Mouse (Mus musculus): ENCODE data around the gene Gm49380. TPM values are rescaled to one million over a fixed set of nuclear protein-coding genes. Genes with fewer than 3 reads are reported as not detected.

Gm49380 gene
- polyA plus RNA-seq, 1 experiment from 2014 or later, result 0.21 TPM

DNA sequence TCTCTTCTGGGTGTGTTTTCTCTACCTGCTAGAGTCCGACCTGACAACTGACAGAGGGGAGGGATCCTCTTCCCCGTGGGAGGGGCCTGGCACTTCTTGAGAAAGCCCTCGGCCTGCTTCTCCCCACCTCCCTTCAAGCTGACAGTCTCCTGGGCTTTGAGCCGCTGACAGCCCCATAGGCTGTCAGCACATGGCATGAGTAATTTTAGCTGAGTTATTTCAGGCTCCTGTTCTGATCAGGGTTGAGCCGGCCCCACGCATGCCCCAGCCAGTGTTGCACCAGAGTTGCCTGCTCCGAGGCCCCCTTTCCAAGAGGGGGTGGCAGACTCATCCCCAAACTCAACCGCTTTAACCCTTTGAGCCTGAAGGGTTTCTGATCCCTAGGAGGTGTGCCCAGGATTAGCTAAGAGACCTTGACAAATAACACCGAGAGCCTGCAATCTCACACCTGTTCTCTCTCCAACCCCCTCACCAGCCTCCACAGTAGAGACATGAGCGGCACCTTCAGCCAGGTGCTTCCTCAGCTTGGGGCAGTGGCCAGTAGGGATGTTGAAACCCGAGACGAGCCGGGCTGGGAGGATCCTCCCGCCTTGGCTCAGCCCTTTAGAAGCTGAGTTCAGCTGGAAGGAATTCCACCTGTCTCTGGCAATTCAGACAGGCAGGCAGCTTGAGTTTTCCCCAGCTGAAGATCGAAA lies 25.4 kb downstream of the Gm49380 start:
- peaks cover 43% of the 10 kb centered on the region for H3K4me1 ChIP-seq (ENCODE audit: control insufficient read depth, insufficient read depth, low read length)
- no peak overlapping the region for H3K27ac ChIP-seq (ENCODE audit: low read length)
- no peaks in the 10 kb centered on the region for H3K36me3 ChIP-seq (ENCODE audit: control insufficient read depth, insufficient read depth, low read length)

GRCm38 (mm10) chr9:44086960-44087359 lies 26.3 kb downstream of the Gm49380 start:
- no peak overlapping the region for H3K4me3 ChIP-seq (replicated peaks; ENCODE audit: low read length)
- no peaks in the 10 kb centered on the region for H3K27me3 ChIP-seq (ENCODE audit: control insufficient read depth, insufficient read depth, low read length)
- no peak overlapping the region for H3K9ac ChIP-seq (ENCODE audit: low read length)
- no peak for ATAC-seq (ENCODE audit: insufficient read depth, low FRiP score)
- no peak overlapping the region for H3K4me2 ChIP-seq (ENCODE audit: low read depth, low read length)
- no peaks in the 10 kb centered on the region for H3K36me3 ChIP-seq (ENCODE audit: control insufficient read depth, insufficient read depth, low read length)
- H3K4me1 ChIP-seq (ENCODE audit: control insufficient read depth, insufficient read depth, low read length), result peaks cover 43% of the 10 kb centered on the region
- H3K9me3 ChIP-seq (replicated peaks; ENCODE audit: control insufficient read depth, low read length), result no peaks in the 10 kb centered on the region
- WGBS, result 52% methylated on average over 10 of the region's 10 CpGs
- H3K27ac ChIP-seq (ENCODE audit: low read length), result no peak overlapping the region

More for the DNA sequence above, 25.4 kb downstream of the Gm49380 start:
- H3K9me3 ChIP-seq (replicated peaks; ENCODE audit: control insufficient read depth, low read length), result no peaks in the 10 kb centered on the region
- peak overlapping the region; percentile 21; the same call in 1 of the 2 replicates for H3K4me2 ChIP-seq (ENCODE audit: low read depth, low read length)
- no peak for ATAC-seq (ENCODE audit: insufficient read depth, low FRiP score)
- H3K9ac ChIP-seq (ENCODE audit: low read length), result no peak overlapping the region
- H3K27me3 ChIP-seq (ENCODE audit: control insufficient read depth, insufficient read depth, low read length), result no peaks in the 10 kb centered on the region
- no peak overlapping the region for H3K4me3 ChIP-seq (replicated peaks; ENCODE audit: low read length)
- WGBS, result 11% methylated on average over 15 of the region's 15 CpGs

- 69% methylated on average over 15 of the region's 15 CpGs for WGBS
- ATAC-seq (ENCODE audit: insufficient read depth, low FRiP score), result no peak
These were observed 27.3 kb downstream of the Gm49380 start for GRCm38 (mm10) chr9:44085741-44086665.

DNA sequence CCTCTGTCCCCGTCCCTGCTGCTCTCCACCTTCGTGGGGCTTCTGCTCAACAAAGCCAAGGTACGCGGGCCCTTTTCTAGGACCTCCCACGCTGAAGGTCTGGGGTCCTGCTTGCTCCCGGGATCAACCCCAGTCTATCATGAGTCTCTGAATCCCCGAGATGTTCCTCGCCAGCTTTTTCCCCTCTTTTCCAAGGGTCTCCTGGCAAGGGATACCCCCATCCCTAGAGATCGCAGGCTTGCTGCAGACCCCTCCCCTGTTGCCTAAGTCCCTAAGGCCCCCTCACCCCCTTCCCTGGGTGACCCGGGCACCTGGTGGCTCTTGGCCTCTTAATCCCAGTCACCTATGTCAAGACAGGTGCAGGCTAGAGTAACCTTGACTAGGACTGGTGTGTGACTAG lies 28.0 kb downstream of the Gm49380 start:
- ATAC-seq (ENCODE audit: insufficient read depth, low FRiP score), result no peak
- no peak overlapping the region for H3K27ac ChIP-seq (ENCODE audit: low read length)
- 5% methylated on average over 10 of the region's 10 CpGs for WGBS
- peak overlapping the region; percentile 88 for H3K4me2 ChIP-seq (ENCODE audit: low read depth, low read length)
- H3K4me3 ChIP-seq (replicated peaks; ENCODE audit: low read length), result peak overlapping the region; percentile 52
- H3K27me3 ChIP-seq (ENCODE audit: control insufficient read depth, insufficient read depth, low read length), result no peaks in the 10 kb centered on the region
- no peaks in the 10 kb centered on the region for H3K36me3 ChIP-seq (ENCODE audit: control insufficient read depth, insufficient read depth, low read length)
- peak overlapping the region; percentile 73 for H3K9ac ChIP-seq (ENCODE audit: low read length)
- H3K9me3 ChIP-seq (replicated peaks; ENCODE audit: control insufficient read depth, low read length), result no peaks in the 10 kb centered on the region
- H3K4me1 ChIP-seq (ENCODE audit: control insufficient read depth, insufficient read depth, low read length), result peaks cover 50% of the 10 kb centered on the region

More at GRCm38 (mm10) chr9:44085741-44086665, 27.3 kb downstream of the Gm49380 start:
- H3K9ac ChIP-seq (ENCODE audit: low read length), result no peak overlapping the region
- no peak overlapping the region for H3K27ac ChIP-seq (ENCODE audit: low read length)
- no peaks in the 10 kb centered on the region for H3K27me3 ChIP-seq (ENCODE audit: control insufficient read depth, insufficient read depth, low read length)
- peak overlapping the region; percentile 52 for H3K4me3 ChIP-seq (replicated peaks; ENCODE audit: low read length)
- no peaks in the 10 kb centered on the region for H3K36me3 ChIP-seq (ENCODE audit: control insufficient read depth, insufficient read depth, low read length)
- no peaks in the 10 kb centered on the region for H3K9me3 ChIP-seq (replicated peaks; ENCODE audit: control insufficient read depth, low read length)
- H3K4me1 ChIP-seq (ENCODE audit: control insufficient read depth, insufficient read depth, low read length), result peaks cover 43% of the 10 kb centered on the region
- H3K4me2 ChIP-seq (ENCODE audit: low read depth, low read length), result peak overlapping the region; percentile 88

DNA sequence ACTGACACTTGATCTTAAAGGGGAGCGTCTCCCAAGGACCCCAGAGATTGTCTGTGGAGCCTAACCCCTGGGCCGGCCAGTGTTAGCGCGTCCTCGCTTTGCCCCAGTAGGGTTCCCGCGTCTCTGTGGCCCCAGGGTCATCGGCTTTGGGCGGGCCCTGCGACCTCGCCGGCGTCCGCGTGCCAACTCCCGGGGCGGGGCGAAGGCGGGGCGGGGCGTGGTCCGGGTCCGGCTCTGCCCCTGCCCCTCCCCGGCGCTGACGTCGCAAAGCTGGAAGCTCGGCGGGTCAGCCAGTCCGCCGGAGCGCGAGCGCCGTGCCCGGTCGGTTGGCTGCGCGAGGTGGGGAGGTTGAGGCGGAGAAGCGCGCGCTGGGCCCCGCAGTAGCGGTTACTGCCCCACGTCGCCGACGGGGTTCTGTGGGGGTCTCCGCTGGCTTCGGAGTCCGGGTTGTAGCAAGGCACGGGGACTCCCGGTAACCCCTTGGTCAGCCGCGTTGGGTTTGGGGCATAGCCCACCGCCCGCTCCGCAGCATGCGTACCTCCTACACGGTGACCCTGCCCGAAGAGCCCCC lies 28.6 kb downstream of the Gm49380 start:
- Histone ChIP-seq H3K36me3 (ENCODE audit: control insufficient read depth, insufficient read depth, low read length) (no peaks in the 10 kb centered on the region), H3K4me1 (ENCODE audit: control insufficient read depth, insufficient read depth, low read length) (peaks cover 52% of the 10 kb centered on the region), H3K9ac (ENCODE audit: low read length) (peak overlapping the region; percentile 73), H3K27ac (ENCODE audit: low read length) (no peak overlapping the region), H3K4me2 (ENCODE audit: low read depth, low read length) (peak overlapping the region; percentile 88), H3K9me3 (replicated peaks; ENCODE audit: control insufficient read depth, low read length) (no peaks in the 10 kb centered on the region), H3K27me3 (ENCODE audit: control insufficient read depth, insufficient read depth, low read length) (no peaks in the 10 kb centered on the region), H3K4me3 (replicated peaks; ENCODE audit: low read length) (peak overlapping the region; percentile 52)
- under 1% methylated on average over 62 of the region's 62 CpGs for whole genome bisulfite sequencing
- peak; percentile 85 for ATAC-seq (ENCODE audit: insufficient read depth, low FRiP score)

- Histone ChIP-seq H3K4me2 (ENCODE audit: low read depth, low read length) (peak overlapping the region; percentile 88), H3K36me3 (ENCODE audit: control insufficient read depth, insufficient read depth, low read length) (no peaks in the 10 kb centered on the region), H3K9me3 (replicated peaks; ENCODE audit: control insufficient read depth, low read length) (no peaks in the 10 kb centered on the region), H3K27me3 (ENCODE audit: control insufficient read depth, insufficient read depth, low read length) (no peaks in the 10 kb centered on the region), H3K4me1 (ENCODE audit: control insufficient read depth, insufficient read depth, low read length) (peaks cover 50% of the 10 kb centered on the region), H3K4me3 (replicated peaks; ENCODE audit: low read length) (peak overlapping the region; percentile 52), H3K9ac (ENCODE audit: low read length) (peak overlapping the region; percentile 73), H3K27ac (ENCODE audit: low read length) (peak overlapping the region; percentile 54; the same call in 1 of the 2 replicates)
- ATAC-seq (ENCODE audit: insufficient read depth, low FRiP score), result peak; percentile 7; the same call in 1 of the 2 replicates
- WGBS, result 2% methylated on average over 14 of the region's 14 CpGs
These were observed 29.1 kb downstream of the Gm49380 start for GRCm38 (mm10) chr9:44084236-44084635.

- H3K4me1 ChIP-seq (ENCODE audit: control insufficient read depth, insufficient read depth, low read length), result peaks cover 55% of the 10 kb centered on the region
- H3K4me2 ChIP-seq (ENCODE audit: low read depth, low read length), result peak overlapping the region; percentile 88
- H3K36me3 ChIP-seq (ENCODE audit: control insufficient read depth, insufficient read depth, low read length), result no peaks in the 10 kb centered on the region
- H3K9me3 ChIP-seq (replicated peaks; ENCODE audit: control insufficient read depth, low read length), result no peaks in the 10 kb centered on the region
- ATAC-seq (ENCODE audit: insufficient read depth, low FRiP score), result no peak
- peak overlapping the region; percentile 73; the same call in 1 of the 2 replicates for H3K9ac ChIP-seq (ENCODE audit: low read length)
- peak overlapping the region; percentile 52 for H3K4me3 ChIP-seq (replicated peaks; ENCODE audit: low read length)
- no peaks in the 10 kb centered on the region for H3K27me3 ChIP-seq (ENCODE audit: control insufficient read depth, insufficient read depth, low read length)
- 9% methylated on average over 23 of the region's 23 CpGs for WGBS
- peak overlapping the region; percentile 54 for H3K27ac ChIP-seq (ENCODE audit: low read length)
These were observed 29.7 kb downstream of the Gm49380 start for GRCm38 (mm10) chr9:44083392-44084121.

GRCm38 (mm10) chr9:44082266-44082665 lies 31.0 kb downstream of the Gm49380 start:
- H3K27ac ChIP-seq (ENCODE audit: low read length), result no peak overlapping the region
- H3K9ac ChIP-seq (ENCODE audit: low read length), result no peak overlapping the region
- H3K27me3 ChIP-seq (ENCODE audit: control insufficient read depth, insufficient read depth, low read length), result no peaks in the 10 kb centered on the region
- no peak overlapping the region for H3K4me2 ChIP-seq (ENCODE audit: low read depth, low read length)
- 88% methylated on average over 5 of the region's 5 CpGs for WGBS
- ATAC-seq (ENCODE audit: insufficient read depth, low FRiP score), result no peak
- H3K9me3 ChIP-seq (replicated peaks; ENCODE audit: control insufficient read depth, low read length), result no peaks in the 10 kb centered on the region
- H3K4me1 ChIP-seq (ENCODE audit: control insufficient read depth, insufficient read depth, low read length), result peaks cover 49% of the 10 kb centered on the region
- no peaks in the 10 kb centered on the region for H3K36me3 ChIP-seq (ENCODE audit: control insufficient read depth, insufficient read depth, low read length)
- H3K4me3 ChIP-seq (replicated peaks; ENCODE audit: low read length), result no peak overlapping the region

Measured in stomach, embryonic 16.5 days (tissue).